Mouse (Mus musculus): ENCODE data around the gene Thrb. TPM values are rescaled to one million over a fixed set of nuclear protein-coding genes. Genes with fewer than 3 reads are reported as not detected.
A peak's percentile ranks its signal among the peaks of the same experiment; 100 is the strongest.

Thrb gene
- polyA plus RNA-seq, 1 experiment: not detected

DNA sequence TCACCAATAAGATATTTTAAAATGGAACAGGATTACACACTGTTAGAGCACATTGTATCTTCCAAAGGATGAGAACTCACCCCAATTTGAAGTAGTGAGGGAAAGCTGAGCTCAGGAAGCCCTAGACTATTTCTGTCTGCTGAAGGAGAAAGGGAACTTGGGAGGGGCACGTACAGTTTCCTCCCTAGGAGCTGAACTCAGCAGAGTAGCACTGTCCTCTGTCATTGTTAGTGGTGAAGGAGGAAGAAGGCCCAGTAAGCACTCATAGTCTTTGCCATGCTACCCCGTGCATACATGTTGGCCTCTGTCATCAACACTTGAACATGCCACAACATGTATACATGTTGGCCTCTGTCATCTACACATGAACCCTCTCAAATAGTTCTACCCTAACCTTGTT lies 294.0 kb downstream of the Thrb start:
- H3K4me3 ChIP-seq (replicated peaks): no peak overlapping the region
- no peaks in the 10 kb centered on the region for H3K9me3 ChIP-seq
- H3K4me1 ChIP-seq: peaks cover 5% of the 10 kb centered on the region
- TF ChIP-seq GATA1 (IDR thresholded peaks at IDR 0.05; ENCODE audit: borderline replicate concordance, low read length): no peak
- no peak for TF ChIP-seq FLI1 (IDR thresholded peaks at IDR 0.05; ENCODE audit: low read length)
- H3K36me3 ChIP-seq (replicated peaks; ENCODE audit: low read length): no peaks in the 10 kb centered on the region
- no peaks in the 10 kb centered on the region for H3K27me3 ChIP-seq (replicated peaks)

DNA sequence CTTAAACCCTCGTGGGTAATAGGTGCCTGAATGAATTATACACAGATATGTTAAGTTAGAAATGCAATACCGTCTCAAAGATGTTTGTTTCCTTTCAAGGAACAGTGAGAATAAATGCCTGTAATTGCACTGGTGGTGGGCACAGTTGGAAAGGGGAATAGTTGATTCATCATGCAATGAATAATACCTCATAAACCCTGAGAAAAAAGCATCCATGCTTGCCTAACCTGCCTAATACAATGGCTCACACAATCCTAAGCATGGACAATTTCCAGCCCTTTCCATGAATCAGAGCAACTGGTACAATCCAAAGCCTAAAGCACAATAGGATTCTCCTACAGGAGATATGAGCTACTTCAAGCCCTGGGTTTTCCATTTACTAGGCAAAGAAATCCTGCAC lies 299.8 kb downstream of the Thrb start:
- Histone ChIP-seq H3K4me1 (no peaks in the 10 kb centered on the region), H3K36me3 (replicated peaks; ENCODE audit: low read length) (no peaks in the 10 kb centered on the region), H3K9me3 (no peaks in the 10 kb centered on the region), H3K27me3 (replicated peaks) (peaks cover 2% of the 10 kb centered on the region), H3K4me3 (replicated peaks) (no peak overlapping the region)
- TF ChIP-seq GATA1 (IDR thresholded peaks at IDR 0.05; ENCODE audit: borderline replicate concordance, low read length): no peak
- no peak for TF ChIP-seq FLI1 (IDR thresholded peaks at IDR 0.05; ENCODE audit: low read length)

DNA sequence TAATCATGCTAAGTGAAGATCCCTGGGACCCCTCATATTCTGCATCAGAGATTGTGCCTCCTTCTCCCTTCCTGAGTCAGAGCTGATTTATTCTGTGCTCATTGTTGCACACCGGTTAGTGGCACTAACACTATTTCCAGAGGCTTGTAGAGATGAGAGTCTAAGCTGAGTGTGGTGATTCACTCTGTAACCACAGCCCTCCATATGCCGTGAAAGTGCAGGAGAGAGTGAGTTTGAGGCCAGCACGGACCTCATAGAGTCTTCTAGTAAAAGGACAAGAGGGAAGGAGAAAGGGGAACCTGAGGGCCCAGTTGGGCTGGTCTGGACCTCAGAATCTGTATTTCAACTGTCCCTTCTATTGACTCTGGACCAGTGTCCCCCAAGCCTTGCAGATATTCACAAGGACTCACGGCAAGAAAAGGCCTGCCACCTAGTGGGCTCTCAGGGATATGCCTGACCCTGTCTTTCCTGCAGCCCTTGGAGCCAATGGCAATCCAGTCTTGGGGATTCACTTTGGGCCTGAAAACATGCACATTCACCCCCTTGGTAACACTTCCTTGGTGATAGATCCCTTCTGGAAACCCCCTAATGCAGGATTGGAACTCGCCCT lies 307.2 kb downstream of the Thrb start:
- Histone ChIP-seq H3K9me3 (no peaks in the 10 kb centered on the region), H3K4me1 (no peaks in the 10 kb centered on the region), H3K36me3 (replicated peaks; ENCODE audit: low read length) (no peaks in the 10 kb centered on the region), H3K27me3 (replicated peaks) (peaks cover 2% of the 10 kb centered on the region), H3K4me3 (replicated peaks) (no peak overlapping the region)
- no peak for TF ChIP-seq GATA1 (IDR thresholded peaks at IDR 0.05; ENCODE audit: borderline replicate concordance, low read length)
- TF ChIP-seq FLI1 (IDR thresholded peaks at IDR 0.05; ENCODE audit: low read length): no peak

DNA sequence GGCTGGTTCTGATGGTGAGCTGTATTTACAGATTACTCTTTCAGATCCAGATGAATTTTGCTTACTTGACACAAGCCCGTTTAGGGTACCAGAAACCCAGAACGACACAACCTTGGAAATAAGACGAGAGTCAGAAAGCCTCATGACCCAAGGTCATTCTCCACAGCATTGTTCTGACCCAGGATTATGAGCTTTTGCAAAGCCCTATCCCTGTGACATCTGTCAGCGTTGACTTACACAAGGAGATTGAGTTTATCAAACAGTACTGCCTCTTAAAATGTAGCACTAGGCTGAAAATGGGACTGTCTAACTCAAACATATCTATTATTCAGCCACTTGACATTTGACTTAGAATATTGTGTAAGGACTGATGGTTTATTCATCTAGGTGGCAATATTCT lies 312.1 kb downstream of the Thrb start:
- no peaks in the 10 kb centered on the region for H3K9me3 ChIP-seq
- no peak overlapping the region for H3K4me3 ChIP-seq (replicated peaks)
- H3K36me3 ChIP-seq (replicated peaks; ENCODE audit: low read length): no peaks in the 10 kb centered on the region
- TF ChIP-seq GATA1 (IDR thresholded peaks at IDR 0.05; ENCODE audit: borderline replicate concordance, low read length) (no peak), FLI1 (IDR thresholded peaks at IDR 0.05; ENCODE audit: low read length) (no peak)
- peaks cover 3% of the 10 kb centered on the region; the same call in 1 of the 2 replicates for H3K4me1 ChIP-seq
- no peaks in the 10 kb centered on the region for H3K27me3 ChIP-seq (replicated peaks)

DNA sequence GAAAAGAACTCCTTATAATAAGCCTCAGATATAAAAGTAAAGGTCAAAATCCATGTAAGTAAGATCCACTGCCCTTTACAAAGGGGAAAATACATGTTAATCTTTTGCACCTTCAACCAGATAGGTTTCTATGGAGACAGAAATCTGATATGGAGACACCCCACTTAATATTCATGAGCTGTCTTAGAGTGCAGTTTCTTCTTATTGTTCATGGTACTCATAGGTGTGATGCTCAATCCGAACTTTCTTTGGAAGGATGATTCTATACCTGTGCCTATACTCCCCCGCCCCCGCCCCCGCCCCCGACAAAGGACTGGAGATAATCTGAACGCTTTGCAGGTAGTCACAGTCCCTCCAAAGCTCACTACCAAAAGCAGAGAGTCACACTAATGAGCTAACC lies 312.6 kb downstream of the Thrb start:
- no peak for TF ChIP-seq GATA1 (IDR thresholded peaks at IDR 0.05; ENCODE audit: borderline replicate concordance, low read length)
- TF ChIP-seq FLI1 (IDR thresholded peaks at IDR 0.05; ENCODE audit: low read length): no peak
- no peaks in the 10 kb centered on the region for H3K27me3 ChIP-seq (replicated peaks)
- H3K36me3 ChIP-seq (replicated peaks; ENCODE audit: low read length): no peaks in the 10 kb centered on the region
- H3K9me3 ChIP-seq: no peaks in the 10 kb centered on the region
- no peak overlapping the region for H3K4me3 ChIP-seq (replicated peaks)
- peaks cover 3% of the 10 kb centered on the region; the same call in 1 of the 2 replicates for H3K4me1 ChIP-seq

DNA sequence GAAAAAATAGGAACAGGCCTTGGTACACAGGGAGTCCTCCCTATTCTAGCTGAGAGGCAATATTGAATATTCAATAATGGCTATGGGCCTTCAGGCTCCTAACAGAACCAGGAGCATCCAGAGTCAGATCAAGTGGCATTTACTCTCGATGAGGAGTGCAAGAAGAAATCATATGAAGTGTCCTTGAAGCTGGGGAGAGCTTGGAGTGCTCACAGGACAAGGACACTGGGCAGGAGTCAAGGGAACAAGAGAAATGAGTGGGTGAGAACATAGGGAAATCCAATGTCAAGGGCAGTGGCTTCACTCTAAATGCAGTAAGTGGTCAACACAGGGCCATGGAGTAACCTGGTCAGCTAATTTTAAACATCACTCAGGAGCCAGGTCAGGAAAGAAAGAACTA lies 315.7 kb downstream of the Thrb start:
- Histone ChIP-seq H3K9me3 (no peaks in the 10 kb centered on the region), H3K36me3 (replicated peaks; ENCODE audit: low read length) (no peaks in the 10 kb centered on the region), H3K4me3 (replicated peaks) (no peak overlapping the region), H3K4me1 (peaks cover 3% of the 10 kb centered on the region; the same call in 1 of the 2 replicates), H3K27me3 (replicated peaks) (no peaks in the 10 kb centered on the region)
- TF ChIP-seq GATA1 (IDR thresholded peaks at IDR 0.05; ENCODE audit: borderline replicate concordance, low read length): no peak
- TF ChIP-seq FLI1 (IDR thresholded peaks at IDR 0.05; ENCODE audit: low read length): no peak

DNA sequence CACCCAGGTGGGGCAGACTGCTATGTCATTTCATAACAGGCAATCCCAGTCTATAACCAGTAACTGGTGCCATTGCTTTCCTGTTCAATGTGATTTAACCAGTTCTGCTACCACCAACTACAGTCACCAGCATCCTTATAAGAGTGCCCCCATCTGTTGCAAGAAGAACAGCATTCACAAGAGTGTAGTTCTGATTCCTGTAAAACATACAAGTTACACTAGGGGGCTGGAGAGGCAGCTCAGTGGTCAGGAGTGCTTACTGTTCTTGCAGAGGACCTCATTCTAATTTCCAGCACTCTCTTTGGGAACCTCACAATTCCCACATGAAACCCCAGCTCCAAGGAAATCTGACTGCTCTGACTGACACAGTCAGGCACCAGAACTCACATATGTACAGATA lies 318.2 kb downstream of the Thrb start:
- TF ChIP-seq FLI1 (IDR thresholded peaks at IDR 0.05; ENCODE audit: low read length) (no peak), GATA1 (IDR thresholded peaks at IDR 0.05; ENCODE audit: borderline replicate concordance, low read length) (no peak)
- no peaks in the 10 kb centered on the region for H3K36me3 ChIP-seq (replicated peaks; ENCODE audit: low read length)
- peaks cover 3% of the 10 kb centered on the region; the same call in 1 of the 2 replicates for H3K4me1 ChIP-seq
- H3K9me3 ChIP-seq: no peaks in the 10 kb centered on the region
- H3K27me3 ChIP-seq (replicated peaks): peaks cover 2% of the 10 kb centered on the region
- no peak overlapping the region for H3K4me3 ChIP-seq (replicated peaks)

DNA sequence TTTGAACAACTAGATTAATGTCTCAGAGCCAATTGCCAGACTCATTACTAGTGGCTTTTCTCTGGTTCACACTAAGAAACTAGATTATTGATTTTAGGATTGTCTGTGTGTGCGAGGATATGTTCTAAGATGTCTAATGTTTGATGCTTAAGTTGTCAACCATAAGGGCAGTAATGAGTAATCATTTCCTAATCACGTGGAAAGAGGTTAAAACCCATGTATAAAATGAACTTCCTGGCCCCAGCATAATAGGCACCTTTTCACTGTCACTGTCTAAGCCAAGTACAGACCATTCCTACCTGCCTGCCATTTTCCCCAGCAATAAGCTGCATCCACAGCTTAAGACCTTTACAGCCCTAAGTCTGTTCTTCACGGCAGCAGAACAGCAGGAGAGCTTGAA lies 321.2 kb downstream of the Thrb start:
- TF ChIP-seq GATA1 (IDR thresholded peaks at IDR 0.05; ENCODE audit: borderline replicate concordance, low read length) (no peak), FLI1 (IDR thresholded peaks at IDR 0.05; ENCODE audit: low read length) (no peak)
- Histone ChIP-seq H3K27me3 (replicated peaks) (peaks cover 2% of the 10 kb centered on the region), H3K9me3 (no peaks in the 10 kb centered on the region), H3K4me1 (no peaks in the 10 kb centered on the region), H3K36me3 (replicated peaks; ENCODE audit: low read length) (no peaks in the 10 kb centered on the region), H3K4me3 (replicated peaks) (no peak overlapping the region)

DNA sequence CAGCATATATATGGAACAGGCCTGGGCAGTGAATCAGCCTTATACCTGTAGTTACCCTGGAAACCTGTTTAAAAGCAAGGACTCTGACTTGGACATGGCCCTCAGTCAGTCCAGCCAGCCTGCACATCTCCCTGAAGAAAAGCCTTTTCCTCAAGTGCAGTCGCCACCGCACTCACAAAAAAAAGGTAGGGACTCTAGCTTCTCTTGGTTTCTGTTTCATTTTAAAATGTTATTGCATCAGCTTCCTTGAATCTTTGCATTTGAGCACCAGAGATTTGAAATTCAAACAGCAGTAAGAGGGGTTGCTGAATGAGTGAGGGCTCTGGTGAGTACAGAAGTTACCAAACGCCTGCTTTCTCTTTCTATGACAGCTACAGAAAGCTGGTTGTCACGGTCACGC lies 322.0 kb downstream of the Thrb start:
- Histone ChIP-seq H3K27me3 (replicated peaks) (peaks cover 2% of the 10 kb centered on the region), H3K4me1 (no peaks in the 10 kb centered on the region), H3K36me3 (replicated peaks; ENCODE audit: low read length) (no peaks in the 10 kb centered on the region), H3K4me3 (replicated peaks) (peak overlapping the region; percentile 42), H3K9me3 (no peaks in the 10 kb centered on the region)
- no peak for TF ChIP-seq GATA1 (IDR thresholded peaks at IDR 0.05; ENCODE audit: borderline replicate concordance, low read length)
- no peak for TF ChIP-seq FLI1 (IDR thresholded peaks at IDR 0.05; ENCODE audit: low read length)

DNA sequence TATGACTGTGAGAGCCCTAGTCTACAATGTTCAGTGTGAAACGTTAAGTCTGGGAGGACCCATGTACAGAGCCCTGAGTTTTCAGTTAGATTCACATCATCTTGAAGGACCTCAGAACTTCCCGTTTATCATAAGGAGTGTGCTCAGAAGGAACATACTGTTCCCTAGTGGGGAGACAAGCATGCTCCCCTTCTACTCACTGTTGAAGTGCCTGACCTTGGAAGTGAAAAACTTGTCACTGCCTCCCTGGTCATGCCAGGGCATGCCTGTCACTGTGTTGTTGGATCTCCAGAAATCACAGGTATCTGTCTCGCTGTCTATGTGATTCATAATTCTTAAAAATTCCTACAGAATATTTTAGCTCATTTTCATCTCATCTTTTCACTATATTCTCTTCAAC lies 323.3 kb downstream of the Thrb start:
- Histone ChIP-seq H3K27me3 (replicated peaks) (peaks cover 2% of the 10 kb centered on the region), H3K36me3 (replicated peaks; ENCODE audit: low read length) (no peaks in the 10 kb centered on the region), H3K4me1 (peaks cover under 1% of the 10 kb centered on the region; the same call in 1 of the 2 replicates), H3K4me3 (replicated peaks) (no peak overlapping the region), H3K9me3 (no peaks in the 10 kb centered on the region)
- no peak for TF ChIP-seq GATA1 (IDR thresholded peaks at IDR 0.05; ENCODE audit: borderline replicate concordance, low read length)
- TF ChIP-seq FLI1 (IDR thresholded peaks at IDR 0.05; ENCODE audit: low read length): no peak
